Mouse (Mus musculus) myocyte (in vitro differentiated cells): ENCODE data around the gene Gm10134. TPM values are rescaled to one million over a fixed set of nuclear protein-coding genes. Genes with fewer than 3 reads are reported as not detected.
A peak's percentile ranks its signal among the peaks of the same experiment; 100 is the strongest.

Experiments
- H3K27me3 ChIP-seq: one replicate; pipeline ENCODE4 v1.6.1; 2011; ENCODE audit not compliant: control insufficient read depth, insufficient read depth, insufficient read length
- H3K36me3 ChIP-seq: one replicate; pipeline ENCODE4 v1.6.1; 2011; ENCODE audit not compliant: control insufficient read depth, insufficient read depth
- H3K4me2 ChIP-seq: one replicate; pipeline ENCODE4 v1.6.1; 2011; ENCODE audit warnings: low read depth, control low read depth
- H3K4me3 ChIP-seq: one replicate; pipeline ENCODE4 v1.5.1; 2011; ENCODE audit warnings: mild to moderate bottlenecking, control low read depth, moderate library complexity
- H3K79me2 ChIP-seq: one replicate; pipeline ENCODE4 v1.6.1; 2011; ENCODE audit not compliant: control insufficient read depth, insufficient read depth
- H3ac ChIP-seq: one replicate; pipeline ENCODE4 v1.6.1; 2011; ENCODE audit not compliant: control insufficient read depth, insufficient read length
- CEBPB ChIP-seq: IDR thresholded peaks from 2 replicates; pipeline ENCODE4 v1.6.1; 2011; ENCODE audit warnings: mild to moderate bottlenecking, moderate library complexity; ENCODE audit not compliant: poor library complexity, insufficient read depth, severe bottlenecking
- E2F4 ChIP-seq: IDR thresholded peaks from one replicate; pipeline ENCODE4 v1.6.1; 2011; ENCODE audit warnings: mild to moderate bottlenecking, control low read depth, moderate library complexity; ENCODE audit not compliant: insufficient read depth
- MAX ChIP-seq: IDR thresholded peaks from one replicate; pipeline ENCODE4 v1.6.1; 2011; ENCODE audit warnings: low read depth, mild to moderate bottlenecking, control low read depth
- MYOD1 ChIP-seq, 3 experiments: IDR thresholded peaks; one replicate each; pipeline ENCODE4 v1.6.1; 2011; ENCODE audit warnings: control low read depth in 2 of 3, low read depth in 2 of 3, mild to moderate bottlenecking in 2 of 3, moderate library complexity in 1 of 3; ENCODE audit not compliant: insufficient read length in 2 of 3, control insufficient read depth in 1 of 3
- MYOG ChIP-seq, 3 experiments: IDR thresholded peaks; one replicate each; pipeline ENCODE4 v1.6.1; 2011; ENCODE audit warnings: control low read depth in 2 of 3, low read depth in 2 of 3, mild to moderate bottlenecking in 2 of 3; ENCODE audit not compliant: insufficient read length in 2 of 3, control insufficient read depth in 1 of 3, insufficient read depth in 1 of 3
- POLR2A ChIP-seq: IDR thresholded peaks from one replicate; pipeline ENCODE4 v1.6.1; 2011; ENCODE audit warnings: low read depth, mild to moderate bottlenecking, control low read depth, moderate library complexity; ENCODE audit not compliant: insufficient read length
- POLR2AphosphoS2 ChIP-seq: IDR thresholded peaks from one replicate; pipeline ENCODE4 v1.6.1; 2011; ENCODE audit warnings: low read depth, control low read depth; ENCODE audit not compliant: insufficient read length
- REST ChIP-seq: IDR thresholded peaks from one replicate; pipeline ENCODE4 v1.6.1; 2011; ENCODE audit warnings: mild to moderate bottlenecking, control low read depth, moderate library complexity; ENCODE audit not compliant: insufficient read depth, insufficient read length
- SRF ChIP-seq: IDR thresholded peaks from one replicate; pipeline ENCODE4 v1.6.1; 2011; ENCODE audit warnings: low read depth; ENCODE audit not compliant: control insufficient read depth, insufficient read length
- TCF12 ChIP-seq: IDR thresholded peaks from one replicate; pipeline ENCODE4 v1.6.1; 2011; ENCODE audit warnings: mild to moderate bottlenecking, control low read depth; ENCODE audit not compliant: poor library complexity, insufficient read depth, severe bottlenecking
- TCF3 ChIP-seq: IDR thresholded peaks from one replicate; pipeline ENCODE4 v1.6.1; 2011; ENCODE audit warnings: low read depth, control low read depth; ENCODE audit not compliant: insufficient read length
- USF1 ChIP-seq: IDR thresholded peaks from one replicate; pipeline ENCODE4 v1.6.1; 2011; ENCODE audit warnings: low read depth, mild to moderate bottlenecking, control low read depth, moderate library complexity
- polyA plus RNA-seq: library from polyadenylated mRNA; unstranded; fragments of >200 nt; fragmentation: generic; extraction: Trizol; gene quantifications from one replicate; pipeline ENCODE4 v1.2.1, GENCODE M21; 2012; ENCODE audit warnings: missing spikeins

Gm10134 gene
- polyA plus RNA-seq, 1 experiment: not detected

DNA sequence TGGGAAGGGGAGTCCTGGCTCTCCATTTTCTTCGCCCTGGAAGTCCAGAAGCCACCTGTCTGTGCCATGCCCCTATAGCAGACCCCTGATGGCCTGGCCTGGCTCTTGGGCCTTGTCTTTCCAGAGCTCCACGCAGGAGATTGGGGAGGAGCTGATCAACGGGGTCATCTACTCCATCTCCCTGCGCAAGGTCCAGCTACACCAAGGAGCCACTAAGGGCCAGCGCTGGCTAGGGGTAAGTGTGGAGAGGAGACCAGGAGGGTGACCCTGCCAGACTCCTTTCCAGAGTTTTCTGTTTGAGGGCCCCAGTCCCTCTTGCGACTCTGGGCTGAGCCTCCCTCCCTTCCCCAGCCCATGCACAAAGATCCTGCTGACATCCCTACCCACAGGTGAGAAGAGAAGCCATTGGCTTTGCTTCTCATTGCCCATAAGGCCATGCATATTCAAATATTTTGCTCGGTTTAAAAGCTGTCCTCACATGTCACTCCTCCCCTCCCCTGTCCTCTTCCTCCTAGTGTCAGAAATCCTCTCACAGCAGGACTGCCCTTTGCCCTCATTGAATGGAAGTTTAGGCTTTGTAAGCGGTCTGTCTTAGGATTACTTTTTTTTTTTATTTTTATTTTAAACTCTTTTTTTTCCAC is 34.8 kb downstream of the Gm10134 start:
- Histone ChIP-seq H3ac (no peak overlapping the region), H3K4me3 (no peak overlapping the region), H3K27me3 (no peaks in the 10 kb centered on the region), H3K4me2 (peak overlapping the region; percentile 73), H3K36me3 (no peaks in the 10 kb centered on the region), H3K79me2 (no peaks in the 10 kb centered on the region)
- TF ChIP-seq REST (no peak), POLR2A (no peak), MAX (no peak), POLR2AphosphoS2 (no peak), TCF12 (no peak), MYOD1 (IDR thresholded peaks at IDR 0.05; ENCODE audit: control insufficient read depth in 1 of 3, insufficient read length in 2 of 3, low read depth in 2 of 3) (no peak), E2F4 (no peak), USF1 (no peak)

DNA sequence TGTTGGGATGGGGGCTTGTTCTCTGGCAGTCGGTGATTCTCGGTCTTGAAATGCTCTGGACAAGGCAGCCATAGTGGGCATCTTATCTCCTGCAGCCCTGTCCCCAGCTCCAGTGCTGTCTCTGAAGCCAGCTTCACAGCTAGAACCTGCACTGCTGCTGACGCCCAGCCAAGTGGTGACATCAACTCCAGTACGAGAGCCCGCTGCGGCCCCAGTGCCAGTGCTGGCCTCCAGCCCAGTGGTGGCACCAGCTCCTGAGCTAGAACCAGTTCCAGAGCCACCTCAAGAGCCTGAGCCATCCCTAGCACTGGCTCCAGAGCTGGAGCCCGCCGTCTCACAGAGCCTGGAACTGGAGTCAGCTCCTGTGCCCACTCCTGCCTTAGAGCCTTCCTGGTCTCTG is 38.0 kb downstream of the Gm10134 start:
- Histone ChIP-seq H3ac (no peak overlapping the region), H3K79me2 (no peaks in the 10 kb centered on the region), H3K4me2 (no peak overlapping the region), H3K4me3 (no peak overlapping the region), H3K27me3 (no peaks in the 10 kb centered on the region), H3K36me3 (no peaks in the 10 kb centered on the region)
- TF ChIP-seq TCF12 (no peak), MYOD1 (IDR thresholded peaks at IDR 0.05; ENCODE audit: control insufficient read depth in 1 of 3, insufficient read length in 2 of 3, low read depth in 2 of 3) (no peak), REST (no peak), TCF3 (no peak), MYOG (IDR thresholded peaks at IDR 0.05; ENCODE audit: control insufficient read depth in 1 of 3, insufficient read depth in 1 of 3, insufficient read length in 2 of 3, low read depth in 2 of 3) (no peak), MAX (no peak), SRF (no peak), USF1 (no peak)

DNA sequence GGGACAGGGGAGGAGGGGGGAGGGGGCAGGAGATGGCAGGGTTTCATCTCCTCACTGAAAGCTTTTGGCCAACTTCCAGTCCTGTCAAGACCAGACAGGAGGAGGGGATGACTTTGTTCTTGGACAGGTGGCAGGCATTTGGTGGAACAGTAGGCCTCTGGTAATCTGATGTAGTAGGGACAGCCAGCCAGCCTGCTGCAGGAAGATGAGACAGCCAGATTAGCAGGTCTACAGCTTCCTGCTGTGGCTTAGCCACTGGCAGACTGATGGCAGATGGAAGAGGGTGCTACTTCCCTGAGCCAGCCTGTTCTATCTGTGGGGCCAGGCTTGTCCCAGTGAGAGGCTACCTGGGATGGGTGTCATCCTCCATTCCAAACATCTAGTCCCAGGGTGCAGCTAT is 40.1 kb downstream of the Gm10134 start:
- no peaks in the 10 kb centered on the region for H3K79me2 ChIP-seq
- H3K27me3 ChIP-seq: no peaks in the 10 kb centered on the region
- no peak overlapping the region for H3K4me3 ChIP-seq
- H3K36me3 ChIP-seq: no peaks in the 10 kb centered on the region
- TF ChIP-seq MYOD1 (IDR thresholded peaks at IDR 0.05; ENCODE audit: control insufficient read depth in 1 of 3, insufficient read length in 2 of 3, low read depth in 2 of 3) (peak in 1 of 3 experiments; percentile 5), TCF12 (no peak)
- no peak overlapping the region for H3ac ChIP-seq
- H3K4me2 ChIP-seq: no peak overlapping the region

DNA sequence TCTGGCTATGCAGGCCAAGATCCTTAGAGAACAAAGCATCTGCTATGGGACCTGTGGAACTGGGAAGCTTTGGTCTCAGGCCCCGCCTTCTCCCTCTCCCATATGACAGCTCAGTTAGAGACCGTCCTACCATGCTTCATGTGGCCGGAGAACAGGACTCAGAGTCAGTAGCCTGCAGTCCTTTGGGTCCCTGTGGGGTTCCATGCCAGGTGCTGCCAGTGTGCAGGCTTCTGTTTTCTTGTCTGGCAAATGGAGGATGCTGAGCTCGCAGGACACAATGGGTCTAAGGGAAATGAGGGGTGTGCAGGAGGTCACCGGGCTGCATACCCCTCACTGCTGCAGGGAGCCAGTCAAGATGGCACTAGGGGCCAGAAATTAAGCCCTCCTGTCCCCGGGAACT is 40.7 kb downstream of the Gm10134 start:
- no peaks in the 10 kb centered on the region for H3K36me3 ChIP-seq

DNA sequence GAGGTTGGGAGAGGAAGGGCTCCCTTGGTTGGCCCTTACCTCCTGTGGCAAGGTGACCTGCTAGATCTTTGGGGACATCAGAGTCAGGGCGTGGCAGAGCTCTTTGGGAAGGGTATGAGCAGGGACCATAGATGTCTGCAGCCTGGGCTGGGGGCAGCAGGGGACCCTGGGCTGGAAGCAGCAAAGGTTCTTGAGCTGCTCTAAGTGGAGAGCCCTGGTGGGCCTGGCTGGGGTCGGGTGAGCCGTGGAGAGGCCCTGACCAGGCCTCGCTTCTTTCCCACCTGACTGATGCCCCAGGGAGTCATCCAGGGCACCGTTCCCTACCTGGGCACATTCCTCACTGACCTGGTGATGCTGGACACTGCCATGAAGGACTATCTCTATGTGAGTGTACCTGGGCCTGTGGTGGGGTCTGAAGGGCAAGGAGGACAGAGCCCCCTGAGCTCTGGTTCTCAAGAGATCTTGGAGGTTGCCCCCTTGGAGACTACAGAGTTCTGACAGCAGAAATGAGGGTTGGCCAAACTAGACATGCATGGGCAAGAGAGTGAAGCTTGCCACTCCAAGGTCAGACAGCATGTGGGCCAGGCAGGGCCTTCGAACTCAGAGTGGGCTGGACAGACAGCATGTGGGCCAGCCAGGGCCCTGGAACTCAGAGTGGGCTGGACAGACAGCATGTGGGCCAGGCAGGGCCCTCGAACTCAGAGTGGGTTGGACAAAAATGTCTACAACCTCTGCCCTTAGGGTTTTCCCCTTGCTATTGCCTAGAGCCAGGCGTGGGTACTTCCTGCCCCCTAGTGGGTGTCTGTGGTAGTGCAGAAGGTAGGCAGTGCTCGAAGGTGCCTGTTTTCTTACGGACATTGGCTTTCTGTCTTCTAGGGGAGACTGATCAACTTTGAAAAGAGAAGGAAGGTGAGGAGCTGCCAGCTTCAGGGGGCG is 41.6 kb downstream of the Gm10134 start:
- Histone ChIP-seq H3K4me3 (no peak overlapping the region), H3ac (no peak overlapping the region), H3K4me2 (no peak overlapping the region), H3K79me2 (no peaks in the 10 kb centered on the region), H3K36me3 (peaks cover 3% of the 10 kb centered on the region), H3K27me3 (no peaks in the 10 kb centered on the region)
- TF ChIP-seq MAX: no peak
- TF ChIP-seq POLR2A: no peak
- no peak for TF ChIP-seq CEBPB
- TF ChIP-seq REST: no peak
- no peak for TF ChIP-seq POLR2AphosphoS2
- TF ChIP-seq E2F4: no peak
- no peak for TF ChIP-seq SRF
- no peak for TF ChIP-seq MYOD1 (IDR thresholded peaks at IDR 0.05; ENCODE audit: control insufficient read depth in 1 of 3, insufficient read length in 2 of 3, low read depth in 2 of 3)
- TF ChIP-seq USF1: no peak

More for the DNA sequence above, 40.7 kb downstream of the Gm10134 start:
- Histone ChIP-seq H3K4me2 (no peak overlapping the region), H3K4me3 (no peak overlapping the region), H3K27me3 (no peaks in the 10 kb centered on the region), H3K79me2 (no peaks in the 10 kb centered on the region), H3ac (no peak overlapping the region)
- TF ChIP-seq E2F4 (no peak), REST (no peak), MYOD1 (IDR thresholded peaks at IDR 0.05; ENCODE audit: control insufficient read depth in 1 of 3, insufficient read length in 2 of 3, low read depth in 2 of 3) (no peak), MYOG (IDR thresholded peaks at IDR 0.05; ENCODE audit: control insufficient read depth in 1 of 3, insufficient read depth in 1 of 3, insufficient read length in 2 of 3, low read depth in 2 of 3) (no peak), CEBPB (no peak), TCF12 (no peak), POLR2A (no peak), TCF3 (no peak), POLR2AphosphoS2 (no peak), SRF (no peak), MAX (no peak)
